Mouse (Mus musculus) cortical plate, adult 2 months (tissue): ENCODE results near the gene Tmprss9.

Experiments used
- CTCF ChIP-seq: fragments of 200-500 bp; IDR thresholded peaks from 2 replicates; pipeline ENCODE4 v1.5.1; 2011; ENCODE audit warnings: mild to moderate bottlenecking, control low read depth, low read length; ENCODE audit not compliant: insufficient read depth; ENCODE audit errors: extremely low read depth
- POLR2A ChIP-seq: fragments of 200-500 bp; IDR thresholded peaks from 2 replicates; pipeline ENCODE4 v1.6.1; 2011; ENCODE audit warnings: mild to moderate bottlenecking, low read length, control low read depth; ENCODE audit not compliant: insufficient read depth; ENCODE audit errors: extremely low read depth

GRCm38 (mm10) chr10:80837827-80838226 is 33.8 kb upstream of the Tmprss9 start:
- TF ChIP-seq POLR2A (no peak), CTCF (no peak)
